ENCODE assay signal across 8 mouse cellular contexts in genomic region chr2:164961506-164962182, GRCm38 (mm10). TPM values are rescaled to one million over a fixed set of nuclear protein-coding genes. Genes with fewer than 3 reads are reported as not detected.
A peak's percentile ranks its signal among the peaks of the same experiment; 100 is the strongest.
DNase-seq lines count a peak whose midpoint lies in the region; ATAC-seq and TF ChIP-seq lines count a peak whose summit lies in the region.

No protein-coding gene starts in this region.

- H3K9ac ChIP-seq in forebrain, embryonic 12.5 days: no peak overlapping the region
- peak overlapping the region; percentile 63 for H3K9ac ChIP-seq in hindbrain, embryonic 15.5 days

- peak overlapping the region; percentile 63 for H3K4me3 ChIP-seq in forebrain, embryonic 12.5 days (replicated peaks)
- peak overlapping the region; percentile 66 for H3K4me3 ChIP-seq in hindbrain, embryonic 15.5 days
- H3K4me3 ChIP-seq in left cerebral cortex, adult 2 months: peak overlapping the region; percentile 57

- H3K27me3 ChIP-seq in forebrain, embryonic 12.5 days: peaks cover 21% of the 10 kb centered on the region
- 0 out of 2 replicates have a peak, but pooled peaks cover 2% of the 10 kb centered on the region for H3K27me3 ChIP-seq in hindbrain, embryonic 15.5 days

- WGBS in forebrain, embryonic 12.5 days: 9% methylated on average over 17 of the region's 17 CpGs
- 7% methylated on average over 17 of the region's 17 CpGs for WGBS in hindbrain, embryonic 15.5 days

- peak; percentile 81 for TF ChIP-seq CTCF in left cerebral cortex, adult 2 months (IDR thresholded peaks at IDR 0.05)

- H3K9me3 ChIP-seq in forebrain, embryonic 12.5 days: 0 out of 2 replicates have a peak, but pooled peaks cover 3% of the 10 kb centered on the region
- no peaks in the 10 kb centered on the region for H3K9me3 ChIP-seq in hindbrain, embryonic 15.5 days

- no peaks in the 10 kb centered on the region for H3K36me3 ChIP-seq in forebrain, embryonic 12.5 days (replicated peaks)
- no peaks in the 10 kb centered on the region for H3K36me3 ChIP-seq in hindbrain, embryonic 15.5 days

- 0 out of 2 replicates have a peak overlapping the region, but pooled peaks have one; percentile 13 for H3K27ac ChIP-seq in forebrain, embryonic 12.5 days
- H3K27ac ChIP-seq in hindbrain, embryonic 15.5 days (replicated peaks): peak overlapping the region; percentile 75
- H3K27ac ChIP-seq in left cerebral cortex, adult 2 months: peak overlapping the region; percentile 64

- DNase-seq in R1 (ENCODE audit: low read depth, low spot score): peak; percentile 66
- DNase-seq in c-Kit-positive CD71-positive TER-119-negative erythroid progenitor cells, embryonic 14.5 days (ENCODE audit: low read depth): peak; percentile 53
- DNase-seq in left cerebral cortex, adult 2 months (ENCODE audit: extremely low spot score in 1 of 2, low spot score in 2 of 2): peak; percentile 76 to 81
- peak; percentile 53 to 70 for DNase-seq in lung, postnatal 4 days
- peak; percentile 83 to 86 for DNase-seq in right cerebral cortex, adult 2 months (ENCODE audit: low spot score in 2 of 2)

- H3K4me1 ChIP-seq in forebrain, embryonic 12.5 days: peaks cover 42% of the 10 kb centered on the region
- H3K4me1 ChIP-seq in hindbrain, embryonic 15.5 days (replicated peaks): peaks cover 58% of the 10 kb centered on the region

- peak overlapping the region; percentile 63 for H3K4me2 ChIP-seq in forebrain, embryonic 12.5 days
- peak overlapping the region; percentile 71 for H3K4me2 ChIP-seq in hindbrain, embryonic 15.5 days

- ATAC-seq in forebrain, embryonic 12.5 days (ENCODE audit: low FRiP score): no peak
- ATAC-seq in hindbrain, embryonic 15.5 days (ENCODE audit: low FRiP score, low read depth): peak; percentile 15; the same call in 1 of the 2 replicates
- no peak for ATAC-seq in erythroid progenitor cell, adult 5-6 weeks (replicated peaks; ENCODE audit: low FRiP score, poor library complexity, severe bottlenecking)

- intact Hi-C loops in left cerebral cortex, adult 2 months (cut with DNase I): loop anchor here (2.0 to 10.0 kb wide), 3 partner anchors 71 to 393 kb away; no protein-coding TSS in a partner anchor

RNA-seq across cellular contexts. Expression of gene Slc12a5, which starts 1.0 kb away (rescaled TPM):
- 5.6 and 6.2 TPM in 2 replicates for polyA plus RNA-seq in forebrain, embryonic 12.5 days (2016; fragmentation: Nextera tagmentation; extraction: Ambion mirVana)
- 55.2 and 60.5 TPM in 2 replicates for polyA plus RNA-seq in hindbrain, embryonic 15.5 days (2015; fragmentation: Nextera tagmentation; extraction: Ambion mirVana)
- 100 to 1,000 TPM; 575 to 581 TPM for total RNA-seq in left cerebral cortex, adult 2 months (2021)
- total RNA-seq in erythroid progenitor cell, adult 5-6 weeks (2015; ENCODE audit: low replicate concordance): not detected in 2 replicates
- not detected in 2 replicates for total RNA-seq in erythroid progenitor cell, adult 5-6 weeks (2017; ENCODE audit: low replicate concordance)

RNA-seq across cellular contexts. Expression of gene Mmp9, which starts 21.1 kb away (rescaled TPM):
- 3.6 and 4.4 TPM in 2 replicates for polyA plus RNA-seq in forebrain, embryonic 12.5 days (2016; fragmentation: Nextera tagmentation; extraction: Ambion mirVana)
- polyA plus RNA-seq in hindbrain, embryonic 15.5 days (2015; fragmentation: Nextera tagmentation; extraction: Ambion mirVana): 27.0 and 37.2 TPM in 2 replicates
- total RNA-seq in left cerebral cortex, adult 2 months (2021): 1 to 10 TPM; 1.4 TPM
- total RNA-seq in erythroid progenitor cell, adult 5-6 weeks (2015; ENCODE audit: low replicate concordance): 41.1 and 44.7 TPM in 2 replicates
- total RNA-seq in erythroid progenitor cell, adult 5-6 weeks (2017; ENCODE audit: low replicate concordance): 21.5 and 25.3 TPM in 2 replicates

RNA-seq across cellular contexts. Expression of gene Zfp335, which starts 50.1 kb away (rescaled TPM):
- polyA plus RNA-seq in forebrain, embryonic 12.5 days (2016; fragmentation: Nextera tagmentation; extraction: Ambion mirVana): 18.3 and 19.1 TPM in 2 replicates
- polyA plus RNA-seq in hindbrain, embryonic 15.5 days (2015; fragmentation: Nextera tagmentation; extraction: Ambion mirVana): 13.7 and 18.3 TPM in 2 replicates
- 10 to 100 TPM; 27.2 to 28.0 TPM for total RNA-seq in left cerebral cortex, adult 2 months (2021)
- total RNA-seq in erythroid progenitor cell, adult 5-6 weeks (2015; ENCODE audit: low replicate concordance): 25.2 and 25.6 TPM in 2 replicates
- total RNA-seq in erythroid progenitor cell, adult 5-6 weeks (2017; ENCODE audit: low replicate concordance): 14.9 and 16.3 TPM in 2 replicates

Comparison
In these comparisons a context has a peak if more than half of its experiments do, and no peak if none do; other contexts are left out.
1. H3K27ac ChIP-seq: peak in every context shown above with its lines; median percentile 75 in hindbrain, embryonic 15.5 days; 64 in left cerebral cortex, adult 2 months; 13 in forebrain, embryonic 12.5 days.
2. RNA of gene Slc12a5, which starts 1.0 kb away (total RNA-seq): 575 to 581 TPM in left cerebral cortex, adult 2 months; not detected in erythroid progenitor cell, adult 5-6 weeks; every median in the first group is over 100 times any median in the second.
3. RNA of gene Mmp9, which starts 21.1 kb away (total RNA-seq): 21.5 to 44.7 TPM in erythroid progenitor cell, adult 5-6 weeks; 1.4 TPM in left cerebral cortex, adult 2 months; every median in the first group is over 4 times any median in the second.
4. Peak in every context shown above with its lines, with median percentiles within 50 percentile points of each other: DNase-seq and H3K4me3 ChIP-seq.